Mouse (Mus musculus) kidney, postnatal 36 days (tissue): ENCODE measurements around the gene Gm16253.
"Not testable (repeated sequence)": the region's sequence is repeated elsewhere in the genome, so short reads cannot be mapped to it uniquely, and the experiment has no call there.

Experiments
- DNase-seq, 2 experiments: peaks; one replicate each; pipeline ENCODE4 v3.0.0; 2021 to 2022; ENCODE audit warnings: mixed read lengths in 2 of 2

Gene Gm16253

GRCm38 (mm10) chr3:96599069-96599393 is 22.2 kb downstream of the Gm16253 start:
- DNase-seq = no peak

- DNase-seq = no peak
These were observed 22.6 kb downstream of the Gm16253 start for GRCm38 (mm10) chr3:96599411-96599810.

GRCm38 (mm10) chr3:96600639-96601250 is 24.0 kb downstream of the Gm16253 start, which contains the start of gene Lix1l:
Lix1l (plus strand) TSS chr3:96601149.
- peak; percentile 93 to 95 for DNase-seq

DNA sequence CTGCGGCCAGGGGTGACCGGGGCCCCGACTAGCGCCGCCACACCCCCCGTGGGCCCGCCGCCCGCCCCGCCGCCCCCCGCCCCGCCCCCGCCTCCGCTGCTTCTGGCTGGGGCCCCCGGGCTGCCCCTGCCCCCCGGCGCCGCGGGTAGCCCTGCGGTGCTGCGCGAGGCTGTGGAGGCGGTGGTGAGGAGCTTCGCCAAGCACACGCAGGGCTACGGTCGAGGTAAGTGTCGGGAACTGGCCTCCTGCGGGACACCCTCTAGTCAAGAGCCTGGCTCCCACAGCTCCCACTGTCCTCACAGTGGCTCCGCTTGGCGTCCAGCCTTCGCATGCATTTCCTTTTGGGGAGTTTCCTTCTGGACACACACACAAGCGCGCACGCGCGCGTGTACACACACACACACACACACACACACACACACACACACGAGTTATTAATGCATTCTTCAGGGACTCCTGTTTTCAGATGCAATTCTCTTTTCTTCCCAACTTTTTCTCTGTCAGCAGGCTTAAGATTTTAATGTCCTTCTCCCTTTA is 24.5 kb downstream of the Gm16253 start:
- DNase-seq = peak; percentile 75 to 78

DNA sequence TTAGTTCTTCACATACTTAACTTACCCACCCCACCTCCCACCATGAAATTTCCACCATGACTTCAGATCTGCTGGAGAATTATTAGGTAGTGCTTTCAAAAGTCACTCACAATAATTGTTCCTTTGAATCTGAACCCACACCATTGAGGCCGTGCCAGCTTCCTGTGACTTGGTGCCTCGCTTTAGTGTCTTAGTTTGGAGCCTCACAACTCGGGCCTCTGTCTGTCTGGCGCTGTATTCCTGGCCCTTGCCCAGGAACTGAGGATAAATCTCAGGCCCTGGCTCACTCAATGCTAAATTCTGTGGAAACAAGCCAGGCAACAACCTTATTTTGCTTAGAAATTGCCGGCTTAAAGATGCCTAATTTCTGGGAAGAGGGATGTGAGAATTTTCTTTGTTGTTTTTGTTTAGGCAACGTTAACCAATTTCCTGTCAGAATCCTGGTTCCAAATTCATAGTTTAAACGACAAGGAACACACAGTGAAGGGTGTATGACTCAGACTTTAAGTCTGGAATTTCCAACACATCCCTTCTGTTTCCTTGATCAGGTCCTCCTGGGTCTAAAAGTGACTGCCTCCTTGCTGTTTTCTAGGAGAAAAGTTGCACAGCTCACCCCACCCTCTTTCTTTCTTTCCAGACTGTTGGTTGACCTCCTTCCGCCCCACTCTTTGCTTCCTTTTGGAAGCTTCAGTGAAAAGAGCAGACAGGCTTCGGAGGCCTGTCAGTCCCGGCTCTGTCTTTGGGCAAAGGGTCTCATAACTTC is 25.3 kb downstream of the Gm16253 start:
- peak; percentile 19 to 43 for DNase-seq

DNA sequence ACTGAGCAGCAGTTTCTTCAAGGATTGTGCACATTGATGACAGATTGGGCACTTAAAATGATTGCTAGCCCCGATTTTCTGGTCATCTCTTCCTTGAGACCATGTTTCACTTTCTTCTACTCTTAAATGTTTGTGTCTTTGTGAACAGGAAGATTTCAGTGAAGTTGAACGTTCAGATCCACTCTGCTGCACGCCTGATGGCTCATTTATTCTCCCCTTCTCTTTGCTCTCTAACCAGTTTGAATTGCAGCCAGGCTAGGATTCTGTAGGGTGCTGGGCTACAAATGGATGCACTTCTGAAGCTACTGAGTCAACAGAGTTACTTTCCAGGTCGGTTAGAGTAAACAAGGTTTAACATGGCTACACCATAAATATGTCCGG is 25.9 kb downstream of the Gm16253 start:
- DNase-seq = no peak

GRCm38 (mm10) chr3:96603311-96603710 is 26.5 kb downstream of the Gm16253 start:
- no peak for DNase-seq

DNA sequence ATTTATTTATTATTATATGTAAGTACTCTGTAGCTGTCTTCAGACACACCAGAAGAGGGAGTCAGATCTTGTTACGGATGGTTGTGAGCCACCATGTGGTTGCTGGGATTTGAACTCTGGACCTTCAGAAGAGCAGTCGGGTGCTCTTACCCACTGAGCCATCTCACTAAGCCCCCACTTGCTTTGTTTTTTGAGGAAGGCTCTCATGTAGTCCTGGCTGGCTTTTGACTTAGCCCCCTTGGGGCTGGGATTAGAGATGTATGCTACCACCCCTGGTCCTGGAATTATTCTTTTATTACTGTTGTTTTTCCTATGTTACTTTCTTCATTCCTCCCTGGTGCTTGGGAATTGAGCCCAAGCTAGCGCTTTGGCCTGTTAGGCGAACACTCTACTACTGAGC is 29.2 kb downstream of the Gm16253 start:
- not testable (repeated sequence) for DNase-seq

DNA sequence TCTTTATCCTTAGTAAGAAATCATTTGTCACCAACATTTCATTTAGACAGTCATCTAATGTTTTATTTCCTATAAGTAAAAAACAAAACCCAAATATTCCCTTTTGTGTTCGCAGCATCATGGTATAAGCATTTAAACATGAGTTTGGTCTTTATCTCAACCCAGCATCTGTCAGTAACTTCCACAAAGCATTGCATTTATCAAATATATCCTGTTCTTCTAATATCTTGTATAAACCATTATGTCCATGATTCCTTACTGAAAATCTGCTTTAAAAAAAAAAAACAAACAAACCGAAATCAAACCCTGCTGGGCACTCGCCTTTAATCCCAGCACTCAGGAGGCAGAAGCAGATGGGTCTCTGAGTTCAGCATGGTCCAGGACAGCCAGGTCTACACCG is 29.8 kb downstream of the Gm16253 start:
- DNase-seq = no peak

- DNase-seq = no peak
These were observed 41.2 kb downstream of the Gm16253 start for GRCm38 (mm10) chr3:96617941-96618340.

- no peak for DNase-seq
These were observed 46.4 kb downstream of the Gm16253 start for GRCm38 (mm10) chr3:96623201-96623600.

GRCm38 (mm10) chr3:96629729-96630600 is 53.2 kb downstream of the Gm16253 start, which contains the start of gene Rbm8a:
Rbm8a (plus strand) TSS chr3:96629933.
- DNase-seq = peak; percentile 98
